ENCODE assay signal across 31 mouse cellular contexts in genomic region chr2:76521585-76521984, GRCm38 (mm10).
"Had no signal": no experiment of that assay in that cellular context is flagged by ENCODE, and none has a peak within 500 bp of the region (broad histone marks: within the 10 kb centered on the region; RNA-seq: fewer than 3 reads in every experiment).

No protein-coding gene starts in this region.

- H3K9ac ChIP-seq: limb, embryonic 12.5 days; limb, embryonic 13.5 days; limb, embryonic 15.5 days; liver, embryonic 12.5 days; liver, embryonic 13.5 days; liver, embryonic 14.5 days; liver, embryonic 15.5 days; liver, postnatal 0 days; lung, embryonic 14.5 days; lung, embryonic 15.5 days; midbrain, embryonic 12.5 days; midbrain, embryonic 13.5 days; midbrain, embryonic 15.5 days; neural tube, embryonic 12.5 days had no signal

- ATAC-seq: liver, embryonic 12.5 days; liver, postnatal 0 days; midbrain, embryonic 13.5 days; midbrain, embryonic 15.5 days; midbrain, embryonic 16.5 days had no signal

- H3K4me1 ChIP-seq: limb, embryonic 13.5 days; limb, embryonic 15.5 days; liver, embryonic 12.5 days; liver, embryonic 13.5 days; liver, embryonic 15.5 days; megakaryocyte, embryonic 14.5 days; midbrain, embryonic 12.5 days; midbrain, embryonic 15.5 days had no signal

- H3K9me3 ChIP-seq: limb, embryonic 10.5 days; limb, embryonic 12.5 days; limb, embryonic 13.5 days; limb, embryonic 15.5 days; liver, embryonic 12.5 days; liver, embryonic 13.5 days; liver, embryonic 15.5 days; lung, embryonic 15.5 days; midbrain, embryonic 10.5 days; midbrain, embryonic 12.5 days; midbrain, embryonic 13.5 days; midbrain, embryonic 15.5 days; neural tube, embryonic 12.5 days had no signal

- H3K36me3 ChIP-seq: limb, embryonic 10.5 days; limb, embryonic 12.5 days; limb, embryonic 13.5 days; limb, embryonic 15.5 days; liver, embryonic 12.5 days; liver, embryonic 13.5 days; liver, embryonic 15.5 days; lung, embryonic 15.5 days; midbrain, embryonic 10.5 days; midbrain, embryonic 12.5 days; midbrain, embryonic 13.5 days; midbrain, embryonic 15.5 days; neural tube, embryonic 12.5 days had no signal

- H3K4me2 ChIP-seq: limb, embryonic 12.5 days; limb, embryonic 13.5 days; limb, embryonic 15.5 days; liver, embryonic 11.5 days; liver, embryonic 12.5 days; liver, embryonic 13.5 days; liver, embryonic 15.5 days; lung, embryonic 14.5 days; lung, embryonic 15.5 days; midbrain, embryonic 11.5 days; midbrain, embryonic 12.5 days; midbrain, embryonic 13.5 days; midbrain, embryonic 15.5 days; neural tube, embryonic 12.5 days had no signal

- H3K27ac ChIP-seq: left cerebral cortex, adult 2 months; limb, embryonic 10.5 days; limb, embryonic 12.5 days; limb, embryonic 13.5 days; limb, embryonic 15.5 days; liver, embryonic 12.5 days; liver, embryonic 13.5 days; liver, embryonic 14.5 days; liver, embryonic 15.5 days; lung, embryonic 15.5 days; macrophage; midbrain, embryonic 10.5 days; midbrain, embryonic 12.5 days; midbrain, embryonic 13.5 days; midbrain, embryonic 15.5 days; neural tube, embryonic 12.5 days had no signal

- H3K4me3 ChIP-seq: left cerebral cortex, adult 2 months; limb, embryonic 10.5 days; limb, embryonic 12.5 days; limb, embryonic 13.5 days; limb, embryonic 15.5 days; liver, embryonic 12.5 days; liver, embryonic 13.5 days; liver, embryonic 15.5 days; lung, embryonic 15.5 days; megakaryocyte, embryonic 14.5 days; midbrain, embryonic 10.5 days; midbrain, embryonic 12.5 days; midbrain, embryonic 13.5 days; midbrain, embryonic 15.5 days; myocyte; neural tube, embryonic 12.5 days had no signal

- H3K27me3 ChIP-seq: limb, embryonic 12.5 days; limb, embryonic 13.5 days; limb, embryonic 15.5 days; liver, embryonic 12.5 days; liver, embryonic 13.5 days; liver, embryonic 15.5 days; lung, embryonic 15.5 days; megakaryocyte, embryonic 14.5 days; midbrain, embryonic 12.5 days; midbrain, embryonic 13.5 days; midbrain, embryonic 15.5 days; neural tube, embryonic 12.5 days had no signal

- DNase-seq: left cerebral cortex, postnatal 4 days; liver; liver, embryonic 13.5 days; liver, postnatal 0 days; lung, adult 2 months; lung, embryonic 14.5 days; lung, postnatal 10 days; lung, postnatal 14 days; lung, postnatal 36 days; lung, postnatal 4 days; midbrain, embryonic 14.5 days had no signal
